Mouse (Mus musculus) lung, postnatal 0 days (tissue): Measurements from ENCODE around the gene Kbtbd12.

Experiments used
- CTCF ChIP-seq: IDR thresholded peaks from 2 replicates; pipeline ENCODE4 v1.5.1; 2016; ENCODE audit warnings: antibody characterized with exemption, mild to moderate bottlenecking
- EP300 ChIP-seq: IDR thresholded peaks from 2 replicates; pipeline ENCODE4 v1.6.1; 2016; ENCODE audit warnings: antibody characterized with exemption, mild to moderate bottlenecking, control low read depth

- TF ChIP-seq CTCF (peak; percentile 43), EP300 (no peak)
Measured at GRCm38 (mm10) chr6:88639921-88640320, 2.2 kb upstream of the Kbtbd12 start.
